Mouse (Mus musculus): ENCODE results near the gene Smap2.

Gene Smap2

GRCm38 (mm10) chr4:120975428-120975734, 41.7 kb downstream of the Smap2 start:
- no peak for DNase-seq (ENCODE audit: low spot score in 2 of 2)

GRCm38 (mm10) chr4:120974711-120975427, 42.2 kb downstream of the Smap2 start:
- DNase-seq (ENCODE audit: low spot score in 2 of 2) = no peak

DNA sequence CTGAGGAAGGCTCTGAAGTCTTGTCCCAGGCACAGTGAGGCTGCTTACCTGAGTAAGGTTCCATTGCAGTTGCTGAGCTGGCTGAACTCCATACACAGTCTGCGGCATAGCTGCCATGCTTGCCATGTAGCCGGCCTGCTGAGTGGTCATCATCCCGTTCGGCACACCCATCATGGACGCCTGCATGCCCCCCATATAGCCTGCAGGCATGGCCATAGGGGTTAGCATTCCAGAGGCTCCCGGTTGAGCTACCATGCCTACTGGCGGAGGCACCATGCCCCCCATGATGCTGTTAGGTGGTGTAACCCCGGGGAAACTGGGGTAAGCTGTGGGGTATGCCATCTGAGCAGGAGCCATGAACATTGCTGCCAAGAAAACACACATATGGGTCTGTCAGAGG, 45.2 kb downstream of the Smap2 start:
- DNase-seq (ENCODE audit: low spot score in 2 of 2) = no peak

- no peak for DNase-seq (ENCODE audit: low spot score in 2 of 2)
Measured at GRCm38 (mm10) chr4:120969382-120970146, 47.5 kb downstream of the Smap2 start.

- no peak for DNase-seq (ENCODE audit: low spot score in 2 of 2)
Measured at GRCm38 (mm10) chr4:120968486-120968885, 48.6 kb downstream of the Smap2 start.

GRCm38 (mm10) chr4:120955586-120955985, 61.5 kb downstream of the Smap2 start:
- DNase-seq (ENCODE audit: low spot score in 2 of 2) = no peak

GRCm38 (mm10) chr4:120953667-120954066, 63.4 kb downstream of the Smap2 start:
- DNase-seq (ENCODE audit: low spot score in 2 of 2) = no peak

DNA sequence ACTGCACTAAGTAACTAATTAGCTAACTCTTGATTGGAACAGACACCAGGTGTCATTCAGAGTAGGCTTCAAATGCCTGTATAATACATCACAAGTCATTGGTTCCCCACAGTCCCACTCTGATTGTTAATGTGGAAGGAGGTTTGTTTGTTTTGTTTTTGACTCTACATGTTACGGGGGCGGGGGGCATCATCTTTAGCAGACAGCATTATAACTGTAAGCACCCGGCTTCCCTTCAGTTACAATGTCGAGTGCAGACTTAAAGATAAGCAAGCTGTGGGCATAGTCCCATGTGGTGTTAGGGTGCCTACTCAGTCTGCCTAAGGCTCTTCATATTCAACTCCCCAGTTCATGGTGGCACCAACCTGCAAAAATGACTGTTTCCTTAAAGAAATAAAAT, 64.0 kb downstream of the Smap2 start:
- DNase-seq (ENCODE audit: low spot score in 2 of 2) = no peak

- peak in 1 of 2 experiments; percentile 20 for DNase-seq (ENCODE audit: low spot score in 2 of 2)
Measured at GRCm38 (mm10) chr4:120952163-120952562, 64.9 kb downstream of the Smap2 start.

DNA sequence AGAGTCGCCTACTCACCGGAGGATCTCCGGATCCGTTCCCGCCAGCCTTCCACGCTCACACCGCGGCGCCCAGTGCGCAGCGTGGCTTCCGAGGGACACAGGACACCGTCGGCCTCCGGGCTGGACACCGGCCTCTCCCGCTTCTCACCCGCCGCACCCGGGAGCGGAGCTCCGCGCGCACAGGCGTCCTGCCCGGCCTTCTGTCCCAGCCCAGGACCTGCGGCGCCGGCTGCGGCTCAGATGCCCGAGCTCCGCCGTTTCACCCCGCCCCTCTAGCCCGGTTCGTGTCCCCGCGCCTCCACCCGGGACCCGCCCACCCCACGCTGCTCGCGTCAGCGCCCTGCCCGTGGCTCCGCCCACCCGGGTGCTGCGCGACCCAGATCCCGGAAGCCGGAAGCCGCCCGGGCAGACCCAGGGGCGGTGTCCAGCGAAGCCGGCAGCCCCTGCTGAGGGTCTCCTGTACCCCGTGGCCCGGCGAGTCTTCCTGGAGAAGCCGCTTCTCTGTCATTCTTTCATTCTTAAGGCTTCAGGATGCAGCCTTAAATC, 65.5 kb downstream of the Smap2 start, which contains the start of gene Zfp69:
Gene Zfp69, minus strand, starts transcription at position 272 of the 546 bp plus-strand sequence.
- DNase-seq (ENCODE audit: low spot score in 2 of 2) = peak; percentile 89 to 91

GRCm38 (mm10) chr4:120950763-120951427, 66.2 kb downstream of the Smap2 start:
- peak in 1 of 2 experiments; percentile 44 for DNase-seq (ENCODE audit: low spot score in 2 of 2)

GRCm38 (mm10) chr4:120948938-120949337, 68.1 kb downstream of the Smap2 start:
- DNase-seq (ENCODE audit: low spot score in 2 of 2) = peak in 1 of 2 experiments; percentile 56

GRCm38 (mm10) chr4:120935006-120935405, 82.0 kb downstream of the Smap2 start:
- DNase-seq (ENCODE audit: low spot score in 2 of 2) = no peak

- peak in 1 of 2 experiments; percentile 57 for DNase-seq (ENCODE audit: low spot score in 2 of 2)
Measured at GRCm38 (mm10) chr4:120930736-120931135, 86.3 kb downstream of the Smap2 start.

DNA sequence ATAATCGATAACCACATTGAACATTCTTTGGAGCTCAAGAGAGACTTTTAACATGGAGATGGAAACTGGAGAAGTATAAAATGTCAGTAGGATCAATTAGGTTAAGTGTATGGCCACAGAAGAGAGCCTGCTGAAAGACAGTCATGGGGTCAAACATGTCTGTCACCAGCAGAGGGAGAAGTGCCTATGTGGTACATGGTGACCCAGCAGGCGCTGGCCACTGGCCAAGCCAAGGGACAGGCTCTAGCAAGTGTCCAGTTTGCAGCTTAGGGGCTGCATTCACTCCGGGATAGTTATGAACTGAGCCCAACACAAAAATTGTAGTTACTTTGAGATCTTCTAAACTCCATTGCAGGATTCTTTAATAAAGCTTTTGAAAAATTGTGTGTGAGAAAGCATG, 88.4 kb downstream of the Smap2 start:
- peak in 1 of 2 experiments; percentile 56 for DNase-seq (ENCODE audit: low spot score in 2 of 2)

GRCm38 (mm10) chr4:120925386-120925785, 91.7 kb downstream of the Smap2 start:
- DNase-seq (ENCODE audit: low spot score in 2 of 2) = peak in 1 of 2 experiments; percentile 50

GRCm38 (mm10) chr4:120924554-120925299, 92.3 kb downstream of the Smap2 start, which contains the start of gene Exo5:
Gene Exo5, minus strand, starts transcription at chr4:120925017.
- peak; percentile 89 to 95 for DNase-seq (ENCODE audit: low spot score in 2 of 2)

- DNase-seq (ENCODE audit: low spot score in 2 of 2) = peak in 1 of 2 experiments; percentile 57
Measured at GRCm38 (mm10) chr4:120921461-120921860, 95.6 kb downstream of the Smap2 start.

Measured in urinary bladder, postnatal 4 days (tissue).